Mouse (Mus musculus): ENCODE results near the gene Abtb1. TPM values are rescaled to one million over a fixed set of nuclear protein-coding genes. Genes with fewer than 3 reads are reported as not detected.
A peak's percentile ranks its signal among the peaks of the same experiment; 100 is the strongest.

Gene Abtb1
- polyA plus RNA-seq, 1 experiment from 2014 or later: 26.4 TPM

DNA sequence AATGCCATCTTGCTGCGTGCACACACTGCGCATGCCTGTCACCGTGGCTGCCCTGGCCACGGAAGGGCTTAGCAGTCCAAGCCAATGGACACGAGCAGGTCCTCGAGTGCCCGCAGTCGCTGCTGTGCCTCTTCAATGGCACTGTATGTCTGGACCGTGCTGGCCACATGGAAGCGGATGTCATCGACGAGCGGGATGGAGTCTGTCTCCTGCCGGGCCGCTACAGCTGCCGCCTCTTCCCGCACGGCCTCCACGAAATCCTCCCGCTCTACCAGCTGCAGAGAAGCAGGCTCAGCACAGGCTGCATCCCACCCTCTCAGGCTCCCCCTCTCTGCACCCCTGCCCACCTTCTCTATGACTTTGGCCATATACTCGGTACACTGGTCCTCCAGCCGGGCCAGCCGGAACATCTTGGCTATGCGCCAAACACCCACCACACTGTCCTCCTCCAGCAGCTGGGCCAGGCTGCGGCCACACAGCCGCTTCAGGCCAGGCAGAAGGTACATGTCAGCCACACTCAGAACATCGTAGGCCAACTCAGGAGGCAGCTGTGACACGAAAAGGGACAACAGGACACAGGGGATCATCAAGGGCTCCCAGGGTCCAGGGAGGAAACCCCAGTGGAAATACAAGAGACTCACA is 5.5 kb downstream of the Abtb1 start:
- WGBS: 93% methylated on average over 28 of the region's 28 CpGs
- Histone ChIP-seq H3K36me3 (replicated peaks) (peaks cover 46% of the 10 kb centered on the region), H3K9me3 (no peaks in the 10 kb centered on the region), H3K27ac (replicated peaks) (no peak overlapping the region), H3K4me1 (peaks cover 29% of the 10 kb centered on the region), H3K27me3 (replicated peaks; ENCODE audit: low read depth, poor library complexity, severe bottlenecking) (no peaks in the 10 kb centered on the region), H3K4me3 (no peak overlapping the region)
- DNase-seq (ENCODE audit: low spot score): no peak

GRCm38 (mm10) chr6:88835047-88835446 is 6.7 kb downstream of the Abtb1 start:
- H3K36me3 ChIP-seq (replicated peaks): peaks cover 46% of the 10 kb centered on the region
- no peak overlapping the region for H3K4me3 ChIP-seq
- no peak for DNase-seq (ENCODE audit: low spot score)
- no peak overlapping the region for H3K27ac ChIP-seq (replicated peaks)
- H3K4me1 ChIP-seq: peaks cover 20% of the 10 kb centered on the region
- no peaks in the 10 kb centered on the region for H3K9me3 ChIP-seq
- WGBS: 73% methylated on average over 5 of the region's 5 CpGs
- H3K27me3 ChIP-seq (replicated peaks; ENCODE audit: low read depth, poor library complexity, severe bottlenecking): peaks cover 9% of the 10 kb centered on the region; the same call in 1 of the 2 replicates

DNA sequence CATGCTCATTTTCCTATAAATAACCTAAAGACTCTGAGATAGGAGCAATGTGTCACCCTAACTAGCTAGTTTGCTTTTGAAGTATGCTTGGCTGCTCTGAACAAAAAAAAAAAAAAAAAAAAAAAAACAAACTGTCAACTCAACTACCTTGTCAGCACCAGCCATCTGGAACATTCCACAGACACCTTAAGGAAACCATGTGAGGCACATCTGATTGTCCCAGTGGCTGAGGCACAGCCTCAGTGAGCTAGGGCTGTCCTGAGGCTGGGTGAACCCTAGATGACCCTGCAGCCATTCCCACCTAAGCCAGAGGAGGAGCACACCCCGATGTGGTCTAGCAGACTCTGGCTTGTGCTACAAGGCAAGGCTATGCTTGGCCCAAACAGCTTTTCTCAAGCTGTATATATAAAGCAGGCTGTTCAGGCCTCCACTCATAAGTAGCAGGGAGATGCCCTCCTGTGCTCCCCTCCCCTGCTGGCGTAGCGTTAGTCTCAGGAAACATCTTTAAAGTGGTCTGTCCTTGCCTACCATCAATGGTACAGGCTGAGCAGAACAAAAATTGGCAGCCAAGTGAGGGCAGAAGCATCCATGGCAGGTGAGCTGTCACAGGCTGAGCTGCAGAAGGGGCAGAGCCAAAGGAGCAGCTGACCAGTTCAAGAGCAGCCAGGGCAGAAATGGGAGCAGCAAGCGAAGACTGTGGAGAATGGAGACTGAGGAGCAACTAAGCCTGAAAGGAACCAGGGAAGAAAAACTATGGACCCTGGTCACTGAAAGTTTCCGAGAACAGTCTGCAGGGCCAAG is 8.2 kb downstream of the Abtb1 start:
- DNase-seq (ENCODE audit: low spot score): no peak
- no peaks in the 10 kb centered on the region for H3K9me3 ChIP-seq
- H3K27me3 ChIP-seq (replicated peaks; ENCODE audit: low read depth, poor library complexity, severe bottlenecking): peaks cover 9% of the 10 kb centered on the region; the same call in 1 of the 2 replicates
- H3K27ac ChIP-seq (replicated peaks): peak overlapping the region; percentile 51
- H3K36me3 ChIP-seq (replicated peaks): peaks cover 36% of the 10 kb centered on the region
- WGBS: 86% methylated on average over 5 of the region's 5 CpGs
- H3K4me1 ChIP-seq: peaks cover 16% of the 10 kb centered on the region
- H3K4me3 ChIP-seq: no peak overlapping the region

DNA sequence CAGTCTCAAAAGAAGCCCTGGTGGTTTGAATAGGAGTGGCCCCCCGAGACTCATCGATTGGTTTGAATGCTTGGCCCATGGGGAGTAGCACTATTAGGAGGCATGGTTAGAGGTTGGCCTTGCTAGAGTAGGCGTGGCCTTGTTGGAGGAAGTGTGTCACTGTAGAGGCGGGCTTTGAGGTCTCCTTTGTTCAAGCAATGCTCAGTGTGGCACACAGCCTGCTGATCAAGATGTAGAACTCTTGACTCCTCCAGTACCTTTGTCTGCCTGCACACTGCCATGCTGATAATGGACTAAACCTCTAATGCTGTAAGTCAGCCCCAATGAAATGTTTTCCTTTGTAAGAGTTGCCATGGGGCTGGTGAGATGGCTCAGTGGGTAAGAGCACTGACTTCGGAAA is 9.1 kb downstream of the Abtb1 start:
- no peaks in the 10 kb centered on the region for H3K9me3 ChIP-seq
- H3K36me3 ChIP-seq (replicated peaks): peaks cover 27% of the 10 kb centered on the region
- DNase-seq (ENCODE audit: low spot score): no peak
- WGBS: 76% methylated on average over 5 of the region's 5 CpGs
- peaks cover 9% of the 10 kb centered on the region; the same call in 1 of the 2 replicates for H3K27me3 ChIP-seq (replicated peaks; ENCODE audit: low read depth, poor library complexity, severe bottlenecking)
- no peak overlapping the region for H3K4me3 ChIP-seq
- 0 out of 2 replicates have a peak overlapping the region, but pooled peaks have one; percentile 12 for H3K27ac ChIP-seq (replicated peaks)
- peaks cover 19% of the 10 kb centered on the region for H3K4me1 ChIP-seq

DNA sequence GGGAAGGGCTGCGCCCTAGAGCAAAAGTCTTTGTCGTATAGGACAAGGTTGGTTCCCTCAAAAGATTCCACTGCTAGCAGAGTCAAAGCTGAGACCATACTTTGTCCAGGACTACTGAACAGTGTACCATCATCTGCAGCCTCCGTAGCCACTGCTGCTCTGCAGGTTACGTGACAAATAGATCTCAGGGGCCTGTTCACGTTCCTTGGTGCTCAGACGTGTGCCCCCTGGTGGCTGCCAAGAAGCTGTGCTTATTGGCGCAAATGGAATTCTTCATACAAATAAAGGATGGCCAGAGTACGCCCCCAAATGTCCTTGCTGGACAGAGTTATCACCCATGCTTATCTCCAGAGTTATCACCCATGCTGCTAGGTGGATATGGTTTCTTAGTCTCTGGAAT is 10.3 kb downstream of the Abtb1 start:
- Histone ChIP-seq H3K9me3 (no peaks in the 10 kb centered on the region), H3K4me1 (peaks cover 28% of the 10 kb centered on the region), H3K27me3 (replicated peaks; ENCODE audit: low read depth, poor library complexity, severe bottlenecking) (peaks cover 9% of the 10 kb centered on the region; the same call in 1 of the 2 replicates), H3K36me3 (replicated peaks) (peaks cover 15% of the 10 kb centered on the region), H3K27ac (replicated peaks) (no peak overlapping the region), H3K4me3 (no peak overlapping the region)
- peak; percentile 79 for DNase-seq (ENCODE audit: low spot score)
- 29% methylated on average over 8 of the region's 8 CpGs for WGBS

- 0 out of 2 replicates have a peak, but pooled peaks cover 2% of the 10 kb centered on the region for H3K36me3 ChIP-seq (replicated peaks)
- H3K27ac ChIP-seq (replicated peaks): no peak overlapping the region
- H3K4me1 ChIP-seq: peaks cover 31% of the 10 kb centered on the region
- WGBS: 88% methylated on average over 6 of the region's 6 CpGs
- no peak overlapping the region for H3K4me3 ChIP-seq
- H3K27me3 ChIP-seq (replicated peaks; ENCODE audit: low read depth, poor library complexity, severe bottlenecking): peaks cover 9% of the 10 kb centered on the region; the same call in 1 of the 2 replicates
- no peaks in the 10 kb centered on the region for H3K9me3 ChIP-seq
- no peak for DNase-seq (ENCODE audit: low spot score)
These were observed 11.6 kb downstream of the Abtb1 start for GRCm38 (mm10) chr6:88830112-88830702.

- Histone ChIP-seq H3K4me1 (peaks cover 25% of the 10 kb centered on the region), H3K27me3 (replicated peaks; ENCODE audit: low read depth, poor library complexity, severe bottlenecking) (peaks cover 9% of the 10 kb centered on the region; the same call in 1 of the 2 replicates), H3K9me3 (no peaks in the 10 kb centered on the region), H3K36me3 (replicated peaks) (no peaks in the 10 kb centered on the region), H3K27ac (replicated peaks) (no peak overlapping the region), H3K4me3 (no peak overlapping the region)
- 89% methylated on average over 4 of the region's 4 CpGs for WGBS
- DNase-seq (ENCODE audit: low spot score): no peak
These were observed 12.2 kb downstream of the Abtb1 start for GRCm38 (mm10) chr6:88829579-88829978.

- peaks cover 20% of the 10 kb centered on the region for H3K4me1 ChIP-seq
These were observed 13.4 kb downstream of the Abtb1 start for GRCm38 (mm10) chr6:88828206-88829009.

DNA sequence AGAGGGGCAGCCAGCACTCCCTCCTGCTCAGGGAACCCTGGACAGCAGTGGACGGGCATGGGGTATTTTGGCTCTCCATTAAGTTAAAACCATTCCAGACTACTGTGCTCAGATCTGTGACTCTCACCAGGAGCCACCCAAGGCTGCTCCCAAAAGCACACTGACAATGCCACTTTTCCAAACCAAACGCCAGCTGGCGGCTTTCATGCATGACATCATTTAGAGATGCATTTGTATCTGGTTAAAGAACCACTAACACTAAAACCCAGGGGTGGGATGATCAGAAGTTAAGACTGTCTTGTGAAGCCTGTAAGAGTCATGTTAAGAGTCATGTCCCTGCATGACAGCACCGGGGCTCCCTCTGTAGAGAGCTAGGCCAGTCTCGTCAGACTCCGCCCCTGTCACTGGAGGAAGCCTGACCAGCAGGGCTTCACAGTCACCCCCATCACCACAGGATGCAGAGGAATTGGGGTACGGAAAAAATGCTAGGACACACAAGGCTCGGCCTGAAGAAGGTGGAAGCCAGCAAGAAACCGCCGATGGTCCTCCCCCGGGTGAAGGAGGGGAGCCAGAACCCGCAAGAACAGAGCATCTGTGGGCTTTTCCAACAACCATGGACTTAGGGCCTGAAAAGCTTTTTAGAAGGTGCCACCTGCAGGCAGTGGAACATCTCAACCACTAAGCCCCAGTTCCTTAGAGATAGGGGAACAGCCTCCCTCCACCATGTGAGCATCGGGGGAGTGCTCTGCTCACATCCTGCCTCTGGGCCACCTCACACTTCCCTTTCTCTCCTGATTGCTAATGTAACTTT is 14.2 kb downstream of the Abtb1 start:
- Histone ChIP-seq H3K27me3 (replicated peaks; ENCODE audit: low read depth, poor library complexity, severe bottlenecking) (peaks cover 9% of the 10 kb centered on the region; the same call in 1 of the 2 replicates), H3K4me3 (no peak overlapping the region), H3K9me3 (no peaks in the 10 kb centered on the region), H3K27ac (replicated peaks) (no peak overlapping the region), H3K36me3 (replicated peaks) (no peaks in the 10 kb centered on the region), H3K4me1 (peaks cover 19% of the 10 kb centered on the region)
- no peak for DNase-seq (ENCODE audit: low spot score)
- 66% methylated on average over 13 of the region's 13 CpGs for WGBS

More at GRCm38 (mm10) chr6:88828206-88829009, 13.4 kb downstream of the Abtb1 start:
- 73% methylated on average over 15 of the region's 15 CpGs for WGBS
- Histone ChIP-seq H3K9me3 (no peaks in the 10 kb centered on the region), H3K4me3 (no peak overlapping the region), H3K36me3 (replicated peaks) (no peaks in the 10 kb centered on the region), H3K27ac (replicated peaks) (no peak overlapping the region), H3K27me3 (replicated peaks; ENCODE audit: low read depth, poor library complexity, severe bottlenecking) (peaks cover 9% of the 10 kb centered on the region; the same call in 1 of the 2 replicates)
- no peak for DNase-seq (ENCODE audit: low spot score)

GRCm38 (mm10) chr6:88826965-88827364 is 14.8 kb downstream of the Abtb1 start:
- H3K27ac ChIP-seq (replicated peaks): 0 out of 2 replicates have a peak overlapping the region, but pooled peaks have one; percentile 42
- DNase-seq (ENCODE audit: low spot score): no peak
- WGBS: 75% methylated on average over 3 of the region's 3 CpGs

DNA sequence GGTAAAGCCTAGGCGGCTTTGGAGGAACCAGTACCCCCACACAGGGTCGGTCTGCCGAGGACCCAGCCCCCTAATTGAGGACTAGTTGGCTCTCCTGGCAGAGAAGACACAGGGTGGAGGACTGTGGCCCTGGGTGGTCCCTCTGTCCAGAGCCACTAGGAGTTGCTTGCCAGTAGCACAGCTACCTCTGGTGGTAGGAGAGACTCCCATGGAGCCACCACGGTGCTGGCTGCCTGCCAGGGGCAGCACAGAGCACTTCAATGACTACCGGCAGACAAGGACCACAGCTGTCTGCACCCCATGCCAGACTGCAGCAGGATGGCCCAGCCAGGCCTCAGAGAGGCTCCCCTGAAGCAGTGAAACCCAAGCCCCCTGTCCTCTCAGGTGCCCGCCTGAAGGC is 15.2 kb downstream of the Abtb1 start:
- Histone ChIP-seq H3K9me3 (no peaks in the 10 kb centered on the region), H3K4me3 (no peak overlapping the region), H3K4me1 (peaks cover 19% of the 10 kb centered on the region), H3K27ac (replicated peaks) (0 out of 2 replicates have a peak overlapping the region, but pooled peaks have one; percentile 42), H3K36me3 (replicated peaks) (no peaks in the 10 kb centered on the region), H3K27me3 (replicated peaks; ENCODE audit: low read depth, poor library complexity, severe bottlenecking) (peaks cover 9% of the 10 kb centered on the region; the same call in 1 of the 2 replicates)
- DNase-seq (ENCODE audit: low spot score): peak; percentile 60
- 34% methylated on average over 6 of the region's 6 CpGs for WGBS

More at GRCm38 (mm10) chr6:88826965-88827364, 14.8 kb downstream of the Abtb1 start:
- H3K36me3 ChIP-seq (replicated peaks): no peaks in the 10 kb centered on the region
- H3K4me3 ChIP-seq: no peak overlapping the region
- H3K9me3 ChIP-seq: no peaks in the 10 kb centered on the region
- peaks cover 19% of the 10 kb centered on the region for H3K4me1 ChIP-seq
- H3K27me3 ChIP-seq (replicated peaks; ENCODE audit: low read depth, poor library complexity, severe bottlenecking): peaks cover 9% of the 10 kb centered on the region; the same call in 1 of the 2 replicates
